Mouse (Mus musculus): ENCODE results near the gene Nme7.

The Nme7 gene

GRCm38 (mm10) chr1:164460921-164461697 lies 157.2 kb downstream of the Nme7 start:
- no peak for DNase-seq (ENCODE audit: low spot score)

- DNase-seq (ENCODE audit: low spot score): no peak
These were observed 157.8 kb downstream of the Nme7 start for GRCm38 (mm10) chr1:164461726-164462125.

GRCm38 (mm10) chr1:164467406-164467805 lies 163.5 kb downstream of the Nme7 start:
- DNase-seq (ENCODE audit: low spot score): no peak

GRCm38 (mm10) chr1:164468329-164468728 lies 164.4 kb downstream of the Nme7 start:
- no peak for DNase-seq (ENCODE audit: low spot score)

GRCm38 (mm10) chr1:164470985-164471384 lies 167.1 kb downstream of the Nme7 start:
- DNase-seq (ENCODE audit: low spot score): no peak

- no peak for DNase-seq (ENCODE audit: low spot score)
These were observed 167.7 kb downstream of the Nme7 start for GRCm38 (mm10) chr1:164471632-164472031.

GRCm38 (mm10) chr1:164473398-164473797 lies 169.5 kb downstream of the Nme7 start:
- DNase-seq (ENCODE audit: low spot score): no peak

GRCm38 (mm10) chr1:164474310-164474709 lies 170.4 kb downstream of the Nme7 start:
- DNase-seq (ENCODE audit: low spot score): no peak

GRCm38 (mm10) chr1:164474778-164475511 lies 171.0 kb downstream of the Nme7 start:
- no peak for DNase-seq (ENCODE audit: low spot score)

GRCm38 (mm10) chr1:164475895-164476294 lies 172.0 kb downstream of the Nme7 start:
- no peak for DNase-seq (ENCODE audit: low spot score)

- DNase-seq (ENCODE audit: low spot score): no peak
These were observed 177.1 kb downstream of the Nme7 start for GRCm38 (mm10) chr1:164480755-164481644.

GRCm38 (mm10) chr1:164481645-164482354 lies 177.9 kb downstream of the Nme7 start:
- no peak for DNase-seq (ENCODE audit: low spot score)

GRCm38 (mm10) chr1:164482833-164483232 lies 178.9 kb downstream of the Nme7 start:
- no peak for DNase-seq (ENCODE audit: low spot score)

GRCm38 (mm10) chr1:164483728-164484127 lies 179.8 kb downstream of the Nme7 start:
- no peak for DNase-seq (ENCODE audit: low spot score)
